Mouse (Mus musculus) bone marrow, adult 2 months (tissue): ENCODE results near the gene Pla2g4d.

ENCODE experiments used
- CTCF ChIP-seq: fragments of 200-500 bp; IDR thresholded peaks from 2 replicates; pipeline ENCODE4 v1.5.1; 2011; ENCODE audit warnings: low read length, control low read depth; ENCODE audit not compliant: control insufficient read depth, insufficient read depth
- POLR2A ChIP-seq: fragments of 200-500 bp; IDR thresholded peaks from 2 replicates; pipeline ENCODE4 v1.6.1; 2011; ENCODE audit warnings: low read depth, mild to moderate bottlenecking, control low read depth, low read length, borderline replicate concordance; ENCODE audit not compliant: control insufficient read depth

DNA sequence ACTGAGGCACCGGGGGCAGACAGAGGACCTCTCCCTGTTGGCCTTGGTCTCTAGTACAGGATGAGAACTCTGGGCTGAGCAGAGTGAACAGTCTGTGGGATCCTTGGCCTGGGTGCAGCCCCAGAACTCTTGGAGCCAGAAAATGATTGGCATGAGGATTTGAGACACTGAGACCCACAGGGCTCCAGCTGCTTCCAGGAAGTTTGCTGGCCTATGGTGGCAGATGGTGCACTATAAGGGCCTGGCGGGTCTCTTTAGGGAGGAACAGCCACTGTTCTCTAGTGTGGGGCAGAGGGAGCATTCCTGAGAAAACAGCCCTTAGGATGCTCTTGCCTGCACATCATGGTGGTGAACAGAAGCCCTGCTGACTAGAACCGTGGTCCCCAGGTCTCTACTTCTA, 596 bp downstream of the Pla2g4d start:
- no peak for TF ChIP-seq CTCF
- no peak for TF ChIP-seq POLR2A
